Mouse (Mus musculus) regulatory T cell (primary cell): ENCODE measurements at regions not wholly inside any gene's neighbourhood (a gene's known extent, or its start where the extent isn't known, plus 50 kb on each side); places are given as distances from the start of the nearest gene placed in this dataset.

Source experiments
- in situ Hi-C: fragments of 300-600 bp; cut with MboI, MseI; formaldehyde crosslinking; loops from one replicate; pipeline ENCODE4 v1.15.1; 2025; ENCODE audit warnings: high pct_unique_total_duplicates

GRCm38 (mm10) chrX:5080458-5080857 lies 128.5 kb downstream of the Btbd35f27 start:
- in situ Hi-C loops = loop anchor here (5.0 to 10.0 kb wide), 3 partner anchors 127 to 1686 kb away; no protein-coding TSS in a partner anchor

DNA sequence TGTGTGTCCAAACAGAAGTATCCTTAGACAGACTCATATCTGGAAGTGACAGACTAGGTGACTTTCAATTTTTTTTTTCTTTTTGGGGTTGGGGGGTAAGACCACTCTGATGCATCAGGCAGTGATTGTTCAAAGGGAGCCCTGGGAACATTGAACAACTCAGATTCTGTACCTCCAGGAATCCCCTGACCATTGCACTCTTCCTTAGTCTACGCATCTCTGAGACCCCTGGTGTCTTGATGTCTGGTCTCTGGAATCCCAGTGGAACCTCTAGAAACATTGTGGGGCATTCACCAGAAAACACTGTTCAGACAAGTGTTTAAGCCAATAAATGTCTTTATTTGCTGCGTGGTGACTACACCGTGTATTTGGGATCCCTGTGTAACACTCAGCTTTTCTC lies 129.4 kb downstream of the Btbd35f27 start:
- in situ Hi-C loops = loop anchor here (5.0 to 10.0 kb wide), 3 partner anchors 126 to 1687 kb away; no protein-coding TSS in a partner anchor
